Mouse (Mus musculus): ENCODE data around the gene Gatc. TPM values are rescaled to one million over a fixed set of nuclear protein-coding genes. Genes with fewer than 3 reads are reported as not detected.
"Not testable (repeated sequence)": the region's sequence is repeated elsewhere in the genome, so short reads cannot be mapped to it uniquely, and the experiment has no call there.

Gatc gene
- total RNA-seq (2021), result 10 to 100 TPM; 16.9 to 17.6 TPM

GRCm38 (mm10) chr5:115340577-115341313, at the start of gene Gatc, which contains the start of gene Triap1:
Gene Gatc, minus strand, starts transcription at chr5:115341178.
Gene Triap1, plus strand, starts transcription at chr5:115341225.
- DNase-seq (ENCODE audit: low spot score), result peak; percentile 75
- intact Hi-C loops (cut with DNase I), result loop anchor here (1.0 to 5.0 kb wide), 4 partner anchors 13 to 103 kb away; partner anchors contain the start of genes Dynll1, Pop5 and Srsf9

- intact Hi-C loops (cut with DNase I); DNase-seq (ENCODE audit: low spot score): not testable (repeated sequence)
These were observed 37.9 kb upstream of the Gatc start for GRCm38 (mm10) chr5:115378882-115379281.

- no peak for DNase-seq (ENCODE audit: low spot score)
- intact Hi-C loops (cut with DNase I), result no loop called here
These were observed 34.5 kb upstream of the Gatc start for GRCm38 (mm10) chr5:115375436-115375835.

GRCm38 (mm10) chr5:115374204-115374820, 33.3 kb upstream of the Gatc start:
- DNase-seq (ENCODE audit: low spot score), result no peak
- intact Hi-C loops (cut with DNase I), result no loop called here

GRCm38 (mm10) chr5:115373441-115374203, 32.6 kb upstream of the Gatc start:
- DNase-seq (ENCODE audit: low spot score), result no peak
- intact Hi-C loops (cut with DNase I), result no loop called here

- intact Hi-C loops (cut with DNase I), result no loop called here
These were observed 30.8 kb upstream of the Gatc start for GRCm38 (mm10) chr5:115371736-115372135.

GRCm38 (mm10) chr5:115364782-115365181, 23.8 kb upstream of the Gatc start:
- intact Hi-C loops (cut with DNase I), result no loop called here
- DNase-seq (ENCODE audit: low spot score), result no peak

More at GRCm38 (mm10) chr5:115371736-115372135, 30.8 kb upstream of the Gatc start:
- no peak for DNase-seq (ENCODE audit: low spot score)

- no peak for DNase-seq (ENCODE audit: low spot score)
- intact Hi-C loops (cut with DNase I), result no loop called here
These were observed 22.1 kb upstream of the Gatc start for GRCm38 (mm10) chr5:115362819-115363714.

- DNase-seq (ENCODE audit: low spot score), result no peak
These were observed 21.2 kb upstream of the Gatc start for GRCm38 (mm10) chr5:115362216-115362615.

GRCm38 (mm10) chr5:115359851-115360372, 18.9 kb upstream of the Gatc start:
- intact Hi-C loops (cut with DNase I), result loop anchor here (1.0 kb wide), 1 partner anchor 81 kb away; no protein-coding TSS in a partner anchor
- no peak for DNase-seq (ENCODE audit: low spot score)

More at GRCm38 (mm10) chr5:115362216-115362615, 21.2 kb upstream of the Gatc start:
- intact Hi-C loops (cut with DNase I), result no loop called here

- intact Hi-C loops (cut with DNase I), result loop anchor here (1.0 kb wide), 1 partner anchor 82 kb away; no protein-coding TSS in a partner anchor
- no peak for DNase-seq (ENCODE audit: low spot score)
These were observed 18.5 kb upstream of the Gatc start for GRCm38 (mm10) chr5:115359438-115359837.

GRCm38 (mm10) chr5:115358872-115359271, 17.9 kb upstream of the Gatc start:
- intact Hi-C loops (cut with DNase I), result loop anchor here (1.0 kb wide), 1 partner anchor 82 kb away; no protein-coding TSS in a partner anchor
- peak; percentile 53 for DNase-seq (ENCODE audit: low spot score)

- no peak for DNase-seq (ENCODE audit: low spot score)
- intact Hi-C loops (cut with DNase I), result no loop called here
These were observed 14.1 kb upstream of the Gatc start for GRCm38 (mm10) chr5:115355070-115355469.

- DNase-seq (ENCODE audit: low spot score), result no peak
- intact Hi-C loops (cut with DNase I), result no loop called here
These were observed 10.4 kb upstream of the Gatc start for GRCm38 (mm10) chr5:115351348-115351747.

- DNase-seq (ENCODE audit: low spot score), result no peak
- intact Hi-C loops (cut with DNase I), result loop anchor here (5.0 kb wide), 2 partner anchors 162 to 217 kb away; partner anchors contain the start of gene Unc119b
These were observed 8.2 kb upstream of the Gatc start for GRCm38 (mm10) chr5:115349225-115349555.

- peak; percentile 97 for DNase-seq (ENCODE audit: low spot score)
- intact Hi-C loops (cut with DNase I), result loop anchor here (5.0 kb wide), 2 partner anchors 161 to 216 kb away; partner anchors contain the start of gene Unc119b
These were observed 7.7 kb upstream of the Gatc start, which contains the start of gene Cox6a1 for GRCm38 (mm10) chr5:115348546-115349224. Gene Cox6a1, minus strand, starts transcription at chr5:115348981.

- peak; percentile 55 for DNase-seq (ENCODE audit: low spot score)
- intact Hi-C loops (cut with DNase I), result loop anchor here (5.0 kb wide), 2 partner anchors 160 to 215 kb away; partner anchors contain the start of gene Unc119b
These were observed 6.6 kb upstream of the Gatc start for GRCm38 (mm10) chr5:115347564-115347963.

Data from heart, postnatal 25 days (tissue).